Mouse (Mus musculus): ENCODE data around the gene Gm853. TPM values are rescaled to one million over a fixed set of nuclear protein-coding genes. Genes with fewer than 3 reads are reported as not detected.

Gene Gm853
- polyA plus RNA-seq, 1 experiment: not detected

DNA sequence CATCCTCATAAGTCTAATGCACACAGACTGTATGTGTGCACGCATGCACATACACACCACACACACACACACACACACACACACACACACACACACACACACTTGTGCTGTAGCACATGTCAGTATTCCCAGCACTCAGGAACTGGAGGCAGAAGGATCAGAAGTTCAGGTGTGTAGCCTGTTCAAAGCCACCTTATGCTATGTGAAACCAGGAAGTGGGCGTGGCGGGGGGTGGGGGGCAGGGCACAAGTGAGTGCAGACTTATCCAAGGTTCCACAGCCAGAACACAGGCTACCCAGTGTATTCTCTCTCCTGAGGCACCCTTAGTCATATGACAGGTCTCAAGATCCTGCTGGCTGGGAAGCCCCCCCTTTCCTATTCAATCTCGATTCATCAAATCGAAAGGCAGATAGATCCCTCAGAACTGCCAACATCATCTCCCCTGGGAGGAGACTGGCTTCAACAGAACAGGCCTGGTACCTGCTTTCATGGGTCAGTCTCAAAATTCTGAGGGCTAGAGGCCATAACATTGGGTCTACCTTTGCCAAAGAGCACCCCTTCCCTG lies 46.0 kb downstream of the Gm853 start:
- no peak overlapping the region for H3K4me3 ChIP-seq (replicated peaks; ENCODE audit: control insufficient read depth, low read depth, low read length)
- TF ChIP-seq POLR2A (IDR thresholded peaks at IDR 0.05; ENCODE audit: borderline replicate concordance, control insufficient read depth, low read depth, low read length) (no peak), CTCF (IDR thresholded peaks at IDR 0.05; ENCODE audit: control insufficient read depth, insufficient read depth, low read length) (no peak)
- H3K4me1 ChIP-seq (ENCODE audit: control insufficient read depth, insufficient read depth, low read length): peaks cover 2% of the 10 kb centered on the region; the same call in 1 of the 2 replicates
- WGBS: 40% methylated on average over 5 of the region's 5 CpGs
- H3K27ac ChIP-seq (ENCODE audit: control insufficient read depth, insufficient read depth, low read depth, low read length, poor library complexity): no peak overlapping the region; the same call in 1 of the 2 replicates

DNA sequence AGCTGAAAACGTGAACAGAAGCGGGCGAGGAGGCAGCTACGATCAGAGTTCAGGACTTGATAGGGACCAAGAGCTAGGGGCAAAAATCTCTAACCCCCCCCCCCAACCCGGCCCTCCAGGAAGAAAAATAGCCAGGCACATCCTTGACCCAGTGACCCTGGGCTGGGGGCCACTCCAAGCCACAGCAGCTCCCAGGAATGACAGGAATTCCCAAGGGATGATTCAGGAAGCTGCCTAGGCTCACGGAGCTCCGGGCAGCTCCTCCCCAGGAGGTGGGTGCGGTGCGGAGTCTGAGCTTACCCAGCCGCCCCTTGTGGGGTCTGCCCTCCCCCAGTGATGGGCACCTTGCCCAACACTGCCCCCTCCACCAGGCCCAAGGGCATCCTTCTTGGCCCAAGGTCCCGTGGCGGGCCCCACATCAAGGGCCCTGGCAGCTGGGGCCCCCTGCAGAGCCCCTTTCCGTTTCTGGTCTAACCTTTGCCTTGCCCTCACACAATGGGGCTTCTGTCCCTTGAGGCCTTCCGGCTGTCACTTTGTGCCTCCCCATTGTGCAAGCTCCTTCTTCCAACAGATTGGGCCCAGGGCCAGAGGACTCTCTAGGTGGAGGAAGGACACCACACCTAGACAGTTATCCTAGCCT lies 47.0 kb downstream of the Gm853 start, which contains the start of gene Tinagl1:
TSS of gene Tinagl1 (minus strand) at position 51 of the 640 bp plus-strand sequence.
- peak within 1 kb of the TSS; percentile 95 for H3K4me3 ChIP-seq (replicated peaks; ENCODE audit: control insufficient read depth, low read depth, low read length)
- H3K27ac ChIP-seq (ENCODE audit: control insufficient read depth, insufficient read depth, low read depth, low read length, poor library complexity): peak within 1 kb of the TSS; percentile 76
- TF ChIP-seq POLR2A (IDR thresholded peaks at IDR 0.05; ENCODE audit: borderline replicate concordance, control insufficient read depth, low read depth, low read length) (no peak), CTCF (IDR thresholded peaks at IDR 0.05; ENCODE audit: control insufficient read depth, insufficient read depth, low read length) (no peak)
- H3K4me1 ChIP-seq (ENCODE audit: control insufficient read depth, insufficient read depth, low read length): peaks cover 2% of the 10 kb centered on the region; the same call in 1 of the 2 replicates
- 3% methylated on average over 14 of the region's 14 CpGs for WGBS

DNA sequence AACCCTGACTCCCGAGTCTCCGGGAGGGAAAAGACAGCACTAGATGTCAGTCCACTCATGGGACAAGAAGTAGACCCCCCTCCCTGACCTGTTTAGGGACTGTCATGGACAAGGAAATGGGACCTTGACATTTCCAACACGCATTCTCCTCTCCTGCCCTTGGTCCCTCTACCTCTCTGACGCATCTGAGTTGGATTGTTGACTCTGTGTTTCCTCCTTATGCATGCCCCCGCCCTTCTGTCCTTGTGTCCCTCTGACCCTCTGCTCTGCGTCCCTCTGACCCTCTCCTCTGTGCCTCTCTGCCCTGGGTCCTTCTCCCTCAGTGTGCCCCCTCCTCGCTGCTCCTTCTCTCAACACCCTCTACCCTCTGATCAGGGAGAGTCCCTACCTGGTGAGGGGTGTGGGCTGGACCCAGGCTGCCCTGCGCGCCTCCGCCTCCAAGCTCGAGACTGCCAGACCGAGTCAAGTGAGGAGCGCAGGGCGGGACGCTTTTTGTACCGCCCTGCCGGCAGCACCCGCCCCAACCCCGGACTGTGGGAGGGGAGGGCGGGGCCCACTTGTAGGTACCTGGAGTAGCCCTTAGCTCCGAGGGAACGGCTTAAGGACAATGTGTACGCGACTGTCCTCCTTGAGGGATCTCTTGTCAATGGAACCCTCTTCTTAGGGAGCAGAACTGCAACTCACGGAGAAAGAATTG lies 47.7 kb downstream of the Gm853 start:
- peaks cover 2% of the 10 kb centered on the region; the same call in 1 of the 2 replicates for H3K4me1 ChIP-seq (ENCODE audit: control insufficient read depth, insufficient read depth, low read length)
- TF ChIP-seq POLR2A (IDR thresholded peaks at IDR 0.05; ENCODE audit: borderline replicate concordance, control insufficient read depth, low read depth, low read length) (peak; percentile 80; the same call in 1 of the 2 replicates), CTCF (IDR thresholded peaks at IDR 0.05; ENCODE audit: control insufficient read depth, insufficient read depth, low read length) (no peak)
- peak overlapping the region; percentile 76 for H3K27ac ChIP-seq (ENCODE audit: control insufficient read depth, insufficient read depth, low read depth, low read length, poor library complexity)
- peak overlapping the region; percentile 95 for H3K4me3 ChIP-seq (replicated peaks; ENCODE audit: control insufficient read depth, low read depth, low read length)
- WGBS: 9% methylated on average over 25 of the region's 25 CpGs

DNA sequence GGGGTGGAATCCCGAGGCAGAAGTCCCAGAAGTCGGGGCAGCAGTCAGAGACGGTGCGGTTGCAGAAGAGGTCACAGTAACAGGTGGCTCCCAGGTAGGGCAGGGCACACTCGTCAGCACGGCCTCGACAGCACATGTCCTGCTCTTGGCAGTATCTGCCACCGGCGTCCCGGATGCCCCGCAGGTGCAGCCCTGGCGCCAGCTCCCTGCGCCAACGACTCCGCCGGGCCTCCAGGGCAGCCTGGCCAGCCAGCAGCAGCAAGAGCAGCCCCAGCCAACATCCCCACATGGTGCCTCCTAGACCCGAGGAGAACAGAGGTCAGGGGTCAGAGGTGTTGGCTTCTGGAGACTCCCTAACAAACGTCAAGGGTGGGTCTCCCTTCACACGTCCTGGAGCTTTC lies 48.3 kb downstream of the Gm853 start:
- 58% methylated on average over 19 of the region's 19 CpGs for WGBS
- H3K27ac ChIP-seq (ENCODE audit: control insufficient read depth, insufficient read depth, low read depth, low read length, poor library complexity): peak overlapping the region; percentile 76

DNA sequence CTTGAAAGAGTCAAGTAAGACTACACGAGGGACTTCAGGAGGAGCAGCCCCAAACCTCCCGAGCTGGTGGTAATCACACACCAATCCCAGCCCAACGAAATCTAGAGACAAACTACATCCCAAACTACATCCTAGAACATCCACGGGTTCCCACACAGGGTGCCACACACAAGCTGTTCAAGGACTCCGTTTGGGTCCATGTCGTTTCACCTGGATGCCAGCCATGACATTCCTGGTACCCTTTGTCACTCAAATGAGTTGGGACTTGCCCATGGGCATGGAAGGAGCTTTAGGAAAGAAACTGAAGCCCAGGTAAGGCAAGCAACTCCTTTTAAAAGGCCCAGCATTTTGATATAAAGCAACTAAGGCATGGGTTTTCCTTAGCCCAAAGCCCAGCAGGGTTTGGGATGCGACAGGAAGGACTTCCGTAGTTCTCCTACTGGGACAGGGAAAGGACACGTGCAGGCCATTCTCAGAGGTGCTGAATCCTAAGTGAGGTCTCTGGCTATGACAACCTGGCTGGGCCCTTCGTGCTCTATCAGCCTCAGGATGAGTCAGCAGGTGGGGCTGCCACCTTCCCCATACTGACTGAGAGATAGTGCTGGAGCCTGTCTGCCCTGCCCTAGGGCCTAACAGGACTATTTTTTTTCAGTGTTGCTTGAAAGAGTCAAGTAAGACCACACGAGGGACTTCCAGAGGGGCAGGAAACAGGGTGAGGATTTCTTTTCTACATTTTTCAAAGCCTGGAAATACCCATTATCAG lies 49.0 kb downstream of the Gm853 start:
- peaks cover 3% of the 10 kb centered on the region; the same call in 1 of the 2 replicates for H3K4me1 ChIP-seq (ENCODE audit: control insufficient read depth, insufficient read depth, low read length)
- TF ChIP-seq POLR2A (IDR thresholded peaks at IDR 0.05; ENCODE audit: borderline replicate concordance, control insufficient read depth, low read depth, low read length) (no peak), CTCF (IDR thresholded peaks at IDR 0.05; ENCODE audit: control insufficient read depth, insufficient read depth, low read length) (no peak)
- H3K4me3 ChIP-seq (replicated peaks; ENCODE audit: control insufficient read depth, low read depth, low read length): peak overlapping the region; percentile 95
- WGBS: 69% methylated on average over 11 of the region's 11 CpGs
- H3K27ac ChIP-seq (ENCODE audit: control insufficient read depth, insufficient read depth, low read depth, low read length, poor library complexity): peak overlapping the region; percentile 76

More for the DNA sequence above, 48.3 kb downstream of the Gm853 start:
- TF ChIP-seq POLR2A (IDR thresholded peaks at IDR 0.05; ENCODE audit: borderline replicate concordance, control insufficient read depth, low read depth, low read length) (no peak), CTCF (IDR thresholded peaks at IDR 0.05; ENCODE audit: control insufficient read depth, insufficient read depth, low read length) (no peak)
- Histone ChIP-seq H3K4me1 (ENCODE audit: control insufficient read depth, insufficient read depth, low read length) (peaks cover 2% of the 10 kb centered on the region; the same call in 1 of the 2 replicates), H3K4me3 (replicated peaks; ENCODE audit: control insufficient read depth, low read depth, low read length) (peak overlapping the region; percentile 95)

DNA sequence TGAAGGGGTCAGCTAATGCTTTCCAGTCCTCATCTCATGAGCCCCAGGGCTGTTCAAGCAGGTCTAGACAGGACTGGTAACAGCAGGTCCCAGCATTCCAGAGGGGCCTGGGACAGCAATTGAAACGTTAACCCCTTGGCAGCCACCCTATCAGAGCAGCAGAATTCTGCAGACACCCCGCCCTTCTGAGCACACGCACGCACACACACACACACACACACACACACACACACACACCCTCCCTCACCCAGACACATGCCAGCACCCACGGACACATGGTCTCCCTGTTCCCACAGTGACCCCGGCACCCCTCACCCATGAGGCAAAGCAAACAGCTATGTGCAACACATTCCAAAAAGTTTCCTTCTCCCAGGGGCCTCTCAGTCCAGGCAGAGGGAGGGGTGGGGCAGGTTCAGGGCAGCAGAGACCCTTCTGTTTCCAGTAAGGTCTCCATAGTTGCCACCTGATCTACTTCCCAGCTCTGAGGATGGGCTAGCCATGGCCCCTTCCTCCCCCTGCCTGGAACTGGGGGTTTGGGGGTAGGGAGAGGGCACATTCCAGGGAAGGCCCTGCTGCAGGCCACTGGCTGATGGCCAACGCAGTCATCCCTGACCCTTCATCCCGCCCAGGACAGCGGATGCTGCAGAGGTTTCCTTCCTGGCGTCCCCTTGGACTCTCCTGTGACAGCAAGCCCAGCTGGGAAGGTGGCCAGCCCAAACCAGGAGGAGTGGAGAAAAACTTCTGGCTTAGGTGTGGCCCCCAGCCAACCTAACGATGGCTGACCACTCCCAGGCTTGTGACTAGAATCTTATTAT lies 50.0 kb downstream of the Gm853 start:
- Histone ChIP-seq H3K4me1 (ENCODE audit: control insufficient read depth, insufficient read depth, low read length) (peaks cover 3% of the 10 kb centered on the region; the same call in 1 of the 2 replicates), H3K27ac (ENCODE audit: control insufficient read depth, insufficient read depth, low read depth, low read length, poor library complexity) (no peak overlapping the region), H3K4me3 (replicated peaks; ENCODE audit: control insufficient read depth, low read depth, low read length) (peak overlapping the region; percentile 27)
- TF ChIP-seq CTCF (IDR thresholded peaks at IDR 0.05; ENCODE audit: control insufficient read depth, insufficient read depth, low read length): no peak
- no peak for TF ChIP-seq POLR2A (IDR thresholded peaks at IDR 0.05; ENCODE audit: borderline replicate concordance, control insufficient read depth, low read depth, low read length)
- WGBS: 77% methylated on average over 11 of the region's 11 CpGs

DNA sequence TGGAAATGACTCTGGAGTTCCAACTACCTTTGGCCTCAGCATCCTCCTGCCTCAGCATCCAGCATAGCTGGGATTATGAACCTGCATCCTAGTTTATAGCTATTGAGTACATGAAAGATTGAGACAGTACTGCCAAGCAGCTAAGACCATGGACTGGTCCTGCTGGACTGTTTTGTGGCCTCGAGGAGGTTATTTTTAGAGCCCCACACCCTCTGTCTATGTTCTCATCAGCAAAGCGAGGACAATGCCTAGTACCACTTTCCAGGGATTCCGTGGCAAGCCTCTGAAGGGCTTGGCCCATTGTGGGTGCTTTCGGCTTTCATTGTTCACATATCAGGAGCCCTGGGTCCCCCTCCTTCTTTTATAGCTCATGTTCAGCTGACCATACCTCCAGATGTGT lies 51.8 kb downstream of the Gm853 start:
- no peak for TF ChIP-seq CTCF (IDR thresholded peaks at IDR 0.05; ENCODE audit: control insufficient read depth, insufficient read depth, low read length)
- TF ChIP-seq POLR2A (IDR thresholded peaks at IDR 0.05; ENCODE audit: borderline replicate concordance, control insufficient read depth, low read depth, low read length): no peak
- Histone ChIP-seq H3K4me3 (replicated peaks; ENCODE audit: control insufficient read depth, low read depth, low read length) (no peak overlapping the region), H3K27ac (ENCODE audit: control insufficient read depth, insufficient read depth, low read depth, low read length, poor library complexity) (no peak overlapping the region), H3K4me1 (ENCODE audit: control insufficient read depth, insufficient read depth, low read length) (peaks cover 2% of the 10 kb centered on the region; the same call in 1 of the 2 replicates)
- WGBS: 90% methylated on average over 4 of the region's 4 CpGs

Measured in bone marrow, adult 2 months (tissue).